16 mouse cellular contexts compared by ENCODE assay signal in the genomic region with DNA sequence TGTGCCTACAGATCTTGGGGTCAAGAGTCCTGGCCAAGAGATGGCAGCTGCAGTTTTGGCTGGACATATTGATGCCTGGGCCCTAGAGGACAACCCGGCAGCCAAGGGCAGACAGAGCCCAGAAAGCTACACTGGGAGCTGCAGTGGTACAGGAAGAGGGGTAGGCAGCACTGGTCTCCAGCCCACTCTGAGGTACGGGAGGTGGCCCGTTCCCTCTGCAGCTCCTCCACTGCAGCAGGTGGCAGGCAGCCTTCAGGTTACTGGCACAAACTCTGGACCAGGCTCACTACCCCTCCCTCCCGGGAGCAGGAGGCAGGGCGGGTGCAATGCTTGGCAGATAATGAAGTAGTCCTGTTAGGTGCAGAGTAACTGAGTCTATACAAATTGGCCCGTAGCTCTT. TPM values are rescaled to one million over a fixed set of nuclear protein-coding genes. Genes with fewer than 3 reads are reported as not detected.
DNase-seq lines count a peak whose midpoint lies in the region; ATAC-seq and TF ChIP-seq lines count a peak whose summit lies in the region.
"Had no signal": no experiment of that assay in that cellular context is flagged by ENCODE, and none has a peak within 500 bp of the region (broad histone marks: within the 10 kb centered on the region; RNA-seq: fewer than 3 reads in every experiment).

No protein-coding gene starts in this region.

- peaks cover 32% of the 10 kb centered on the region for H3K27me3 ChIP-seq in neural tube, embryonic 11.5 days (ENCODE audit: control insufficient read depth, insufficient read depth, low read length)
- peaks cover 91% of the 10 kb centered on the region for H3K27me3 ChIP-seq in midbrain, embryonic 10.5 days (ENCODE audit: low read depth, poor library complexity, severe bottlenecking)
- H3K27me3 ChIP-seq in stomach, postnatal 0 days (ENCODE audit: control insufficient read depth, insufficient read depth, low read length), result no peaks in the 10 kb centered on the region

- no peak for TF ChIP-seq EP300 in stomach, postnatal 0 days (optimal IDR thresholded peaks at IDR 0.05)

- DNase-seq in cerebellum, adult 11-12 months, result peak; percentile 68
- DNase-seq in cerebellum, adult 8-10 months, result no peak
- no peak for DNase-seq in neural tube, embryonic 11.5 days (ENCODE audit: low spot score)
- DNase-seq in neural tube, embryonic 10.5 days (ENCODE audit: extremely low spot score, low spot score), result no peak
- DNase-seq in midbrain, embryonic 10.5 days (ENCODE audit: low spot score), result no peak
- DNase-seq in stomach, postnatal 0 days (ENCODE audit: low spot score), result no peak
- DNase-seq: embryo, embryonic 11 days; gastrocnemius, postnatal 36 days; kidney, postnatal 36 days; liver, embryonic 13.5 days; lung, postnatal 4 days had no signal

- no peaks in the 10 kb centered on the region for H3K9me3 ChIP-seq in neural tube, embryonic 11.5 days (ENCODE audit: control insufficient read depth, low read length)
- H3K9me3 ChIP-seq in midbrain, embryonic 10.5 days (replicated peaks), result no peaks in the 10 kb centered on the region
- no peaks in the 10 kb centered on the region for H3K9me3 ChIP-seq in stomach, postnatal 0 days (ENCODE audit: control insufficient read depth, low read length)
- H3K9me3 ChIP-seq: heart, embryonic 15.5 days; intestine, embryonic 15.5 days; liver, embryonic 13.5 days had no signal

- H3K36me3 ChIP-seq in neural tube, embryonic 11.5 days (ENCODE audit: control insufficient read depth, insufficient read depth, low read length), result no peaks in the 10 kb centered on the region
- H3K36me3 ChIP-seq in midbrain, embryonic 10.5 days, result no peaks in the 10 kb centered on the region
- H3K36me3 ChIP-seq in stomach, postnatal 0 days (ENCODE audit: control insufficient read depth, insufficient read depth, low read length), result no peaks in the 10 kb centered on the region
- H3K36me3 ChIP-seq: heart, embryonic 15.5 days; intestine, embryonic 15.5 days; liver, embryonic 13.5 days had no signal

- TF ChIP-seq POLR2A in olfactory bulb, adult 2 months (IDR thresholded peaks at IDR 0.05; ENCODE audit: insufficient read depth, low read depth, low read length), result no peak

- ATAC-seq in neural tube, embryonic 11.5 days (ENCODE audit: insufficient read depth, low FRiP score, low TSS enrichment), result no peak
- ATAC-seq in stomach, postnatal 0 days (ENCODE audit: low FRiP score, low TSS enrichment), result no peak
- no peak for ATAC-seq in megakaryocyte progenitor cell, adult 5-6 weeks (replicated peaks; ENCODE audit: poor library complexity)
- ATAC-seq: intestine, embryonic 15.5 days had no signal

- no peak overlapping the region for H3K4me2 ChIP-seq in neural tube, embryonic 11.5 days (ENCODE audit: low read depth)
- no peak overlapping the region for H3K4me2 ChIP-seq in stomach, postnatal 0 days (replicated peaks; ENCODE audit: low read depth)
- H3K4me2 ChIP-seq: heart, embryonic 15.5 days; intestine, embryonic 15.5 days; liver, embryonic 13.5 days had no signal

- TF ChIP-seq CTCF in olfactory bulb, adult 2 months (IDR thresholded peaks at IDR 0.05; ENCODE audit: insufficient read depth, low read depth, low read length), result no peak
- no peak for TF ChIP-seq CTCF in stomach, postnatal 0 days (IDR thresholded peaks at IDR 0.05; ENCODE audit: low read depth)

- 74% methylated on average over 6 of the region's 6 CpGs for WGBS in neural tube, embryonic 11.5 days
- 65% methylated on average over 6 of the region's 6 CpGs for WGBS in midbrain, embryonic 10.5 days
- WGBS in olfactory bulb, adult 2 months, result 37% methylated on average over 6 of the region's 6 CpGs
- WGBS in stomach, postnatal 0 days, result 49% methylated on average over 6 of the region's 6 CpGs

- peaks cover 10% of the 10 kb centered on the region for H3K4me1 ChIP-seq in neural tube, embryonic 11.5 days (ENCODE audit: control insufficient read depth, insufficient read depth, low read length)
- H3K4me1 ChIP-seq in midbrain, embryonic 10.5 days, result peaks cover 38% of the 10 kb centered on the region
- peaks cover 59% of the 10 kb centered on the region for H3K4me1 ChIP-seq in olfactory bulb, adult 2 months (ENCODE audit: control insufficient read depth, insufficient read depth, low read length)
- H3K4me1 ChIP-seq in stomach, postnatal 0 days (replicated peaks; ENCODE audit: control insufficient read depth, insufficient read depth), result no peaks in the 10 kb centered on the region
- H3K4me1 ChIP-seq: liver, embryonic 13.5 days had no signal

- peak overlapping the region; percentile 26; the same call in 1 of the 2 replicates for H3K9ac ChIP-seq in neural tube, embryonic 11.5 days (ENCODE audit: low read length)
- H3K9ac ChIP-seq in stomach, postnatal 0 days (ENCODE audit: low read length), result no peak overlapping the region
- H3K9ac ChIP-seq: heart, embryonic 15.5 days; intestine, embryonic 15.5 days; liver, embryonic 13.5 days had no signal

- H3K27ac ChIP-seq in neural tube, embryonic 11.5 days (ENCODE audit: low read depth, low read length), result no peak overlapping the region
- H3K27ac ChIP-seq in midbrain, embryonic 10.5 days (replicated peaks), result peak overlapping the region; percentile 81
- peak overlapping the region; percentile 93 for H3K27ac ChIP-seq in olfactory bulb, adult 2 months (ENCODE audit: insufficient read depth, low read depth, low read length)
- no peak overlapping the region for H3K27ac ChIP-seq in stomach, postnatal 0 days (replicated peaks)
- H3K27ac ChIP-seq: heart, embryonic 15.5 days; intestine, embryonic 15.5 days; liver, embryonic 13.5 days had no signal

- no peak overlapping the region for H3K4me3 ChIP-seq in neural tube, embryonic 11.5 days (ENCODE audit: low read depth, low read length)
- peak overlapping the region; percentile 27; the same call in 1 of the 2 replicates for H3K4me3 ChIP-seq in midbrain, embryonic 10.5 days
- peak overlapping the region; percentile 37 for H3K4me3 ChIP-seq in olfactory bulb, adult 2 months (ENCODE audit: insufficient read depth, low read depth, low read length)
- no peak overlapping the region for H3K4me3 ChIP-seq in stomach, postnatal 0 days (ENCODE audit: low read depth, low read length)
- H3K4me3 ChIP-seq: heart, embryonic 15.5 days; intestine, embryonic 15.5 days; liver, embryonic 13.5 days had no signal

RNA-seq across cellular contexts. Expression of a gene that starts 15.9 kb away (rescaled TPM):
- 1.4 and 1.6 TPM in 2 replicates for polyA plus RNA-seq in neural tube, embryonic 11.5 days (2014; fragmentation: Nextera tagmentation; extraction: Ambion mirVana)
- 0.57 and 0.72 TPM in 2 replicates for polyA plus RNA-seq in midbrain, embryonic 10.5 days (2016; fragmentation: Nextera tagmentation; extraction: Ambion mirVana)
- polyA plus RNA-seq in olfactory bulb, adult 2 months (2012; ENCODE audit: insufficient read depth, insufficient read length, low replicate concordance, missing spikeins), result not detected in 2 replicates
- polyA plus RNA-seq in stomach, postnatal 0 days (2015; fragmentation: Nextera tagmentation; extraction: Ambion mirVana), result 15.4 and 18.3 TPM in 2 replicates
- total RNA-seq in megakaryocyte progenitor cell, adult 5-6 weeks (2015), result not detected in 2 replicates
- not detected in 2 replicates for total RNA-seq in megakaryocyte progenitor cell, adult 5-6 weeks (2017)
- total RNA-seq: neutrophil, adult 5-6 weeks had no signal

RNA-seq across cellular contexts. Expression of a gene that starts 26.1 kb away (rescaled TPM):
- polyA plus RNA-seq in neural tube, embryonic 11.5 days (2014; fragmentation: Nextera tagmentation; extraction: Ambion mirVana), result 6.9 and 8.3 TPM in 2 replicates
- polyA plus RNA-seq in midbrain, embryonic 10.5 days (2016; fragmentation: Nextera tagmentation; extraction: Ambion mirVana), result 21.0 and 21.1 TPM in 2 replicates
- not detected in 2 replicates for polyA plus RNA-seq in olfactory bulb, adult 2 months (2012; ENCODE audit: insufficient read depth, insufficient read length, low replicate concordance, missing spikeins)
- 10.3 and 10.5 TPM in 2 replicates for polyA plus RNA-seq in stomach, postnatal 0 days (2015; fragmentation: Nextera tagmentation; extraction: Ambion mirVana)
- 5.5 and 6.0 TPM in 2 replicates for total RNA-seq in megakaryocyte progenitor cell, adult 5-6 weeks (2015)
- total RNA-seq in megakaryocyte progenitor cell, adult 5-6 weeks (2017), result 13.8 and 18.8 TPM in 2 replicates

RNA-seq across cellular contexts. Expression of a gene that starts 45.5 kb away (rescaled TPM):
- polyA plus RNA-seq in neural tube, embryonic 11.5 days (2014; fragmentation: Nextera tagmentation; extraction: Ambion mirVana), result 143 and 145 TPM in 2 replicates
- 137 and 147 TPM in 2 replicates for polyA plus RNA-seq in midbrain, embryonic 10.5 days (2016; fragmentation: Nextera tagmentation; extraction: Ambion mirVana)
- not detected in 2 replicates for polyA plus RNA-seq in olfactory bulb, adult 2 months (2012; ENCODE audit: insufficient read depth, insufficient read length, low replicate concordance, missing spikeins)
- 182 and 185 TPM in 2 replicates for polyA plus RNA-seq in stomach, postnatal 0 days (2015; fragmentation: Nextera tagmentation; extraction: Ambion mirVana)
- total RNA-seq in megakaryocyte progenitor cell, adult 5-6 weeks (2015), result 123 and 145 TPM in 2 replicates
- 118 and 126 TPM in 2 replicates for total RNA-seq in megakaryocyte progenitor cell, adult 5-6 weeks (2017)

RNA-seq across cellular contexts. Expression of a gene that starts 45.7 kb away (rescaled TPM):
- polyA plus RNA-seq in neural tube, embryonic 11.5 days (2014; fragmentation: Nextera tagmentation; extraction: Ambion mirVana), result 3.9 and 5.3 TPM in 2 replicates
- 5.1 and 6.2 TPM in 2 replicates for polyA plus RNA-seq in midbrain, embryonic 10.5 days (2016; fragmentation: Nextera tagmentation; extraction: Ambion mirVana)
- not detected in 2 replicates for polyA plus RNA-seq in olfactory bulb, adult 2 months (2012; ENCODE audit: insufficient read depth, insufficient read length, low replicate concordance, missing spikeins)
- polyA plus RNA-seq in stomach, postnatal 0 days (2015; fragmentation: Nextera tagmentation; extraction: Ambion mirVana), result 3.2 and 3.6 TPM in 2 replicates
- 0.47 and 0.81 TPM in 2 replicates for total RNA-seq in megakaryocyte progenitor cell, adult 5-6 weeks (2015)
- total RNA-seq in megakaryocyte progenitor cell, adult 5-6 weeks (2017), result 1.7 and 3.6 TPM in 2 replicates

Comparison
In these comparisons a context has a peak if more than half of its experiments do, and no peak if none do; other contexts are left out.
1. H3K27ac ChIP-seq: peak in midbrain, embryonic 10.5 days (single experiment) and olfactory bulb, adult 2 months (single experiment); none in neural tube, embryonic 11.5 days (single experiment) and stomach, postnatal 0 days (single experiment).
2. H3K4me3 ChIP-seq: peak in midbrain, embryonic 10.5 days (single experiment) and olfactory bulb, adult 2 months (single experiment); none in neural tube, embryonic 11.5 days (single experiment) and stomach, postnatal 0 days (single experiment).